Mouse (Mus musculus) liver, embryonic 16.5 days (tissue): ENCODE measurements around the gene Ten1. TPM values are rescaled to one million over a fixed set of nuclear protein-coding genes. Genes with fewer than 3 reads are reported as not detected.

ENCODE experiments used
- ATAC-seq: fragments of 200-750 bp; cut with Nextera tagmentation; 2 replicates; pipeline ENCODE4 v1.8.0; 2017; ENCODE audit warnings: low read depth, mild to moderate bottlenecking, moderate number of reproducible peaks, moderate library complexity
- H3K27ac ChIP-seq: fragments of 300-500 bp; sonication (generic); 2 replicates; pipeline ENCODE4 v1.5.1; 2014; ENCODE audit warnings: mild to moderate bottlenecking, low read length
- H3K27me3 ChIP-seq: fragments of 300-500 bp; sonication (generic); 2 replicates; pipeline ENCODE4 v1.6.1; 2014; ENCODE audit warnings: low read depth, low read length, mixed read lengths; ENCODE audit not compliant: control insufficient read depth, insufficient read depth
- H3K36me3 ChIP-seq: fragments of 300-500 bp; sonication (generic); 2 replicates; pipeline ENCODE4 v1.6.1; 2014; ENCODE audit warnings: mild to moderate bottlenecking; ENCODE audit not compliant: control insufficient read depth, insufficient read depth
- H3K4me1 ChIP-seq: fragments of 300-500 bp; sonication (generic); 2 replicates; pipeline ENCODE4 v1.6.1; 2014; ENCODE audit warnings: low read depth, low read length, mixed read lengths; ENCODE audit not compliant: control insufficient read depth
- H3K4me2 ChIP-seq: fragments of 300-500 bp; sonication (generic); 2 replicates; pipeline ENCODE4 v1.6.1; 2014; ENCODE audit warnings: low read depth, low read length, mixed read lengths
- H3K4me3 ChIP-seq: fragments of 300-500 bp; sonication (generic); 2 replicates; pipeline ENCODE4 v1.5.1; 2014; ENCODE audit warnings: low read depth, mild to moderate bottlenecking, low read length
- H3K9ac ChIP-seq: fragments of 300-500 bp; sonication (generic); 2 replicates; pipeline ENCODE4 v1.6.1; 2014; ENCODE audit warnings: low read depth, low read length
- H3K9me3 ChIP-seq: fragments of 300-500 bp; sonication (generic); replicated peaks from 2 replicates; pipeline ENCODE4 v1.6.1; 2016; ENCODE audit warnings: low read length; ENCODE audit not compliant: control insufficient read depth
- WGBS: fragments of 180-500 bp; shearing (Covaris S2); extraction: QIAGEN DNeasy Blood & Tissue Kit; methylation state at CpG from one replicate; pipeline ENCODE4 v1.1.7; 2014; ENCODE audit not compliant: insufficient replicate concordance; 5-methylcytosine and 5-hydroxymethylcytosine counted together
- polyA plus RNA-seq: library from polyadenylated mRNA; unstranded; fragments of >200 nt; fragmentation: Nextera tagmentation; extraction: Ambion mirVana; gene quantifications from 2 replicates; pipeline ENCODE4 v1.2.1, GENCODE M21; 2015

Ten1 gene
- polyA plus RNA-seq, 1 experiment from 2014 or later = 23.1 TPM

DNA sequence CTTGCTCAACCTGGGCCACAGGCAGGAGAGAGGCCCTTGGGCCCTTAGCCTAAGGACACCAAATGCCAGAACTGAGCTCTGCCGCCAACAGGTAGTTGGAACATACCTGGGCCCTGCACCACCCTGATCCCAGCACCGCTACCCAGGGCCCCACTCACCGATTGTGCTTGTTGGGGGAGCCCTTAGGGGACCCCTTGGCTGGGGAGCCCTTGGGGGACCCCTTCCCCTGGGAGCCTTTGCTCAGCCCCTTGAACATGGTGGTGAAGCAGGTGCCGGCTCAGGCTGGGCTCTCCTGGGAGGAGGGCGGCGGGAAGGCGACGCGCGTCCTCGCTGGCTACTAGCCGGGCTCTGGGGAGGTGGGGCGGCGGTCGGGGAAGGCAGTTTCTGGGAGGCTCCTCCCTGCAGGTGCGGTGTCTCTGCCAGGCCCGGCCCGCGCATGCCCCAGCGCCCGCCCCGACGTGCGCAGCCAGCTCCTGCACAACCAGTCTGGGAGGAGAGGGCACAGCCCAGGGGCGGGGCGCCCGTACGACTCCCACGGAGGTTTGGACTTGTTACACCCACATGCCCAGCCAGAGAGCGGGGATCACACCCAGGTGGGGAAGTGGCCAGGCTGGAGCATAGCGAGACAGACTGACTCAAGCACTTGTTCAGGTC is 39.2 kb downstream of the Ten1 start, which contains the start of gene Evpl:
Gene Evpl (minus strand): TSS at position 336 of the 654 bp plus-strand sequence.
- H3K27me3 ChIP-seq = peaks cover 10% of the 10 kb centered on the region
- no peaks in the 10 kb centered on the region for H3K36me3 ChIP-seq
- H3K4me1 ChIP-seq = peaks cover 4% of the 10 kb centered on the region
- no peak within 1 kb of the TSS for H3K27ac ChIP-seq
- no peak within 1 kb of the TSS for H3K9ac ChIP-seq
- peak within 1 kb of the TSS; percentile 1; the same call in 1 of the 2 replicates for H3K4me3 ChIP-seq
- no peaks in the 10 kb centered on the region for H3K9me3 ChIP-seq
- WGBS = 14% methylated on average over 31 of the region's 31 CpGs
- peak within 1 kb of the TSS; percentile 40 for H3K4me2 ChIP-seq
- ATAC-seq = peak; percentile 71

DNA sequence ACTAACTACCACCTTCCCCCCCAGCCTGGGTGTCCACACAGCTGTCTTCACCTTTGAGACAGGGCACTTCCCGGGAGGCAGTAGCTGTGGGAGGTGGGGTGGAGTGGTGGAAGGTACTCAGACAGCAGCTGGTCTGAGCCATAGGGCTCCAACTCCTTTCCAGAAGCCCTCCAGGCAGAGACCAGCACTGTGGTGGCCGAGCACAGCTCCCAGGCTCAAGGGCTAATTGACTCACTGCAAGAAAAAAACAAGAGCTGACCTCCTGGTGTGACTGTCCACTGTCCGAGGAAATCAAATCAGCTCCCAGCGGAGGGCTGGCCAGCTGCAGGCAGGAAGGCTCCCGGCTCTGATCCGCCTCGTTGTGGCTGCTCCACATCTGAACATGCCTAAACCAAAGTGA is 41.1 kb downstream of the Ten1 start:
- Histone ChIP-seq H3K27ac (no peak overlapping the region), H3K4me1 (peaks cover 4% of the 10 kb centered on the region), H3K4me3 (no peak overlapping the region), H3K4me2 (no peak overlapping the region), H3K9me3 (no peaks in the 10 kb centered on the region), H3K9ac (no peak overlapping the region), H3K36me3 (no peaks in the 10 kb centered on the region), H3K27me3 (peaks cover 10% of the 10 kb centered on the region)
- no peak for ATAC-seq
- WGBS = 59% methylated on average over 7 of the region's 7 CpGs

DNA sequence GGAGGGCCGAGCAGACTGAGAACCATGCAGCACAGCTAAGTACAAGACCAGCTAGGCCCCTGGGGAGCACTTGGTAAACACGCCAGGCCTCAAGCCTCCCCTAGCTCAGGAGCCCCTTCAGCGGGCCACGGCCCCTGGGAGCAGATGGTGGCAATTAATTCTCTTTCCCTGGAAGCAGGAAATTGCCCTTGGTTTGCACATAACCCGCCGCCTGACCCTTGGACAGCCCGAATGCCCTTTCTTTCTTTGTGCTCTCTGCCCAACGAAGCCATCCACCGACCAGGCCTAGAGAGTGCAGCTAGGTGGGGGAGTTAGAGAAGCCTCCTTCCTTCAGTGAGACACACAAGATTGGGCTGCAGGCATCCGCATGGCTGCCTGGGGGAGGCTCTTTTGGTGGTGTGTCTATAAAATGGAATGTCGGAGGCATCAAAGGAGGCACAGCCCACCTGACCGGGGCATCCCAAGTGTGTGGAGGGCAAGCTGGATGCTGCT is 43.1 kb downstream of the Ten1 start:
- no peaks in the 10 kb centered on the region for H3K9me3 ChIP-seq
- ATAC-seq = no peak

DNA sequence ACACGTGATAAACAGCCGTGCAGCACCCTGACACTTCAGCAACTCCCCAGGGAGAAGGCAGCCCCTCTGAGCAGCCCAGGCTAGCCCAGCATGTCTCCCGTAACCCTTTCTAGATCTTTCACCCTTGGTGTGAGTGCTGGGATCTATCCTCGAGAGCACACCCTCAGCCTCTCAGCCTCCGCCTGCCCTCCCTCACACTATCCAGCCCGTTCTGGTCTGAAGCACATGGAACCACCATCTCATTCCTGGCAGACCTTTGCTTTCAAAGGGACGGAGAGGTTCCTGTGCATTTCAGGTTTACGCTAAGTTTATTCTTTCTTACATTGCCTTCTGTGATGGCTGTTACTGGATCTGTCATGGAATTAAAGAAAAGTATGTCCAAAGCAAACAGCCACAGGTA is 45.9 kb downstream of the Ten1 start:
- H3K9me3 ChIP-seq = no peaks in the 10 kb centered on the region
- H3K36me3 ChIP-seq = peaks cover 38% of the 10 kb centered on the region
- H3K4me1 ChIP-seq = no peaks in the 10 kb centered on the region
- no peak overlapping the region for H3K27ac ChIP-seq
- no peak overlapping the region for H3K4me3 ChIP-seq
- no peaks in the 10 kb centered on the region for H3K27me3 ChIP-seq
- no peak for ATAC-seq
- no peak overlapping the region for H3K4me2 ChIP-seq
- WGBS = 79% methylated on average over 8 of the region's 8 CpGs
- no peak overlapping the region for H3K9ac ChIP-seq

More for the DNA sequence above, 43.1 kb downstream of the Ten1 start:
- 61% methylated on average over 12 of the region's 12 CpGs for WGBS
- H3K4me3 ChIP-seq = no peak overlapping the region
- no peak overlapping the region for H3K27ac ChIP-seq
- H3K36me3 ChIP-seq = peaks cover 16% of the 10 kb centered on the region
- peaks cover 10% of the 10 kb centered on the region for H3K27me3 ChIP-seq
- H3K4me2 ChIP-seq = no peak overlapping the region
- H3K4me1 ChIP-seq = peaks cover 4% of the 10 kb centered on the region
- no peak overlapping the region for H3K9ac ChIP-seq

DNA sequence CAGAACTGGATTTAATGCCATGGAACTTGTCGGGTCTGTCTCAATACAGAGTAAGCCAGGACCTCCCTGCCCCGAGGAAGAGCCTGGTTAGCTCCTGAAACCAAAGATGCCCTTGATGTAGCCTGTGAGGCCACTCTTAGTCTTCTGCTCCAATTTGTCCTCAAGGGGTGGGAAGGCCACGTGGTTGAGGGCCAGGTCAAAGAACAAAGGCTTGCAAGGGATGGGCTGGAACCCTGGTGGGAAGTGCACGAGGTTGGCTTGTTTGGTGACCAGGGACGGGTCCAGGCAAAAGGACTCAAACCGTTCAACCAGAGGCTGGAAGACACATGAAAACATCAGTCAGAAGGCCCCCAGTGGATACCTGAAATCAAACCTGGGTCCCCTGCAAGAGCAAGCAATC is 47.0 kb downstream of the Ten1 start:
- Histone ChIP-seq H3K36me3 (peaks cover 48% of the 10 kb centered on the region), H3K27me3 (no peaks in the 10 kb centered on the region)

DNA sequence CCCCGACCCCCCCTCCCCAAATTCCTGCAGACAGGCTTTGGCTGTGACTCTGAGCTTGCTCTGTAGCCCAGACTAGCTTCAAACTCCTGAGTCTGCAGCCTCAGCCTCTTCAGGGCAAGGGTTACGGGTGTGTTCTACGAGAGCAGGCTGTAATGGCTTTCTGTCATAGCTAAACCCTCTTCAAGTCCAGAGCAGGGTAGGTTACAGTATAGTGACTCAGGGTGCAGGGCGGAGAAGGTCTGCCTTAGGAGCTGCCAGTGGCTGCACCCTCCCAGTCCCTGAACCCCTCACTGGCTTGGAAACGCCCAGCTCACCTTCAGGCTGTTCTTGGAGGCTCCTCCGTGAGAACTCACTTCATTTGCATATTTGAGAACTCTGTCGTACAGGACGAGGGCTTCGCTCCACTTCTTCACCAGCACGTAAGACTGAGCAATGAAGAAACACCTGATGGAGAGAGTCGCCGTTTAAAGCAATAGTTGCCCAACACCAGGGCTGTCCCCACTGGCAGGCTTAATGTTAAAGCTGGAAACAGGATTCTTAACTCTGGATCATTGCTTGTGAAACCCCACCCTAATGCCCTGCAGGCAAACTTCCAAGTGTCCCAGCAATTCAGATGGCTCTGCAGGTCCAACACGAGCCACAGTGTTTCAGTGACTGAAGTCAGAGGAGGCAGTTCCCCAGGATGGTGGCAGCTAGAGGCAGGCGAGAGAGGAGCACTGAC is 49.0 kb downstream of the Ten1 start:
- H3K4me3 ChIP-seq = no peak overlapping the region
- no peaks in the 10 kb centered on the region for H3K27me3 ChIP-seq
- H3K4me1 ChIP-seq = no peaks in the 10 kb centered on the region
- H3K27ac ChIP-seq = no peak overlapping the region
- no peaks in the 10 kb centered on the region for H3K9me3 ChIP-seq
- ATAC-seq = no peak
- no peak overlapping the region for H3K4me2 ChIP-seq
- WGBS = 69% methylated on average over 14 of the region's 14 CpGs
- peaks cover 60% of the 10 kb centered on the region for H3K36me3 ChIP-seq
- no peak overlapping the region for H3K9ac ChIP-seq

More for the DNA sequence above, 47.0 kb downstream of the Ten1 start:
- Histone ChIP-seq H3K4me2 (no peak overlapping the region), H3K9me3 (no peaks in the 10 kb centered on the region), H3K27ac (no peak overlapping the region), H3K9ac (no peak overlapping the region), H3K4me3 (no peak overlapping the region), H3K4me1 (no peaks in the 10 kb centered on the region)
- 68% methylated on average over 6 of the region's 6 CpGs for WGBS
- ATAC-seq = no peak

DNA sequence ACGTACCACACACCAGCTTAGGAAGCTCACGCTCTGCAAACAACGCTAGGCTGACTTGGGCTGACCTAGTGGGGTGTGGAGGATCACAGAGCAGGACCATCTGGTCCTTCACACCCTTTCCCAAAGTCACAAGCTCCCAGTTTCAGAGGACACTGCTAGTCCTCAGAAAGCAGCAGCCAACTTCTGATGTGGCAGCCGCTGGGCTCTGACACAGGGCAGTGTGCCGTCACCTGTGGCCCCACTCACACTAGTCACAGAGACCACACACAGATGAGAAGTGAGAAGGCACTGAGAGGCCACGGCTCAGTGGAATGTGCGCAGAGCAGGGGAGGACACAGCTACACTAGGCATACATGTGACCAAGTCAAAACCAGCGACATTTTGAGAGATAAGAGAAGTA is 52.2 kb downstream of the Ten1 start:
- H3K4me3 ChIP-seq = no peak overlapping the region
- H3K9me3 ChIP-seq = no peaks in the 10 kb centered on the region
- no peaks in the 10 kb centered on the region for H3K27me3 ChIP-seq
- no peak overlapping the region for H3K27ac ChIP-seq
- H3K9ac ChIP-seq = no peak overlapping the region
- H3K4me1 ChIP-seq = peaks cover 4% of the 10 kb centered on the region; the same call in 1 of the 2 replicates
- H3K36me3 ChIP-seq = peaks cover 68% of the 10 kb centered on the region
- H3K4me2 ChIP-seq = no peak overlapping the region
- ATAC-seq = no peak
- 81% methylated on average over 8 of the region's 8 CpGs for WGBS

DNA sequence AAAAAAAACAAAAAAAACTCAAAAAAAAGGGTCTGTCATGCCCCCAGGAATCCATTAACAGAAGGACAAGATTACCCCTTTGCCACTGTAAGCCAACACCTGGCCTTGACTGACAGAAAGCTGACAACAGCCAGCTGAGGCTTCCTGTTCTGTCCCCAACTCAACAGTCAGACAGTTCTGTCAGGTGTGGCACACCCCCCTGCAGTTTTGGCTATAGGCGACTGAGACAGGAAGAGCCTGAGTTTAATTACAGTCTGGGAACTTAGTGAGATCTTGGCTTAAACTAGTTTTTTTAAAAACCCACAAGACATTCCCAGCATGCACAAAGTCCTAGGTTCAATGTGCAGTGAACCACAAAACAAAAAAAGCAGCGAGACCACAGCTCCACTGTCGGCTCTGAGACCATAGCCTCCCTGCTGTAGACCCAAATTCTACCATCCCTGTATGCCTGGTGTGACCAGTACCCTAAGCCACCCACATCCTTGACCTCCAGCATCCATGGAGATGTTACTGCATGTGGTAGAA is 54.5 kb downstream of the Ten1 start:
- Histone ChIP-seq H3K36me3 (peaks cover 48% of the 10 kb centered on the region), H3K4me3 (no peak overlapping the region), H3K27me3 (no peaks in the 10 kb centered on the region), H3K4me2 (no peak overlapping the region), H3K4me1 (peaks cover 4% of the 10 kb centered on the region; the same call in 1 of the 2 replicates), H3K27ac (no peak overlapping the region), H3K9me3 (no peaks in the 10 kb centered on the region), H3K9ac (no peak overlapping the region)
- 57% methylated on average over 3 of the region's 3 CpGs for WGBS
- no peak for ATAC-seq

DNA sequence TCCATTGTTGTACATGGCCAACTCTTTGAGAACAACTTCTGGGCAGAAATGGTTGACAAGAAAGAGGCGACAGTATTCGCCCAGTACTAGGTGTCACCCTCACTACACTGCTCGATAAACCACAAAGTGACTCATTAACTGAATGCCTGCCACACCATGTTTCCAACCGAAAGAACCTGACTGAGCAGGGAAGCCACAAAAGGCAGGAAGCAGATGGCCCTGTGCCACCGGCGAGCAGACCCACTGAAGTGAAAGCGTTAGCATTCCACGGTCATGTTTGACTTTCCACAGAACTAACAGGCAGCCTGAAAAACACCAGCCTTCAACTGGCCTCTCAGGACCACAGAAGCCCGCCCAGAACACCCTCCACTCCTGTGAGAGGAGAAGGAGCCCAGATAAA is 56.0 kb downstream of the Ten1 start:
- Histone ChIP-seq H3K9me3 (no peaks in the 10 kb centered on the region), H3K27me3 (no peaks in the 10 kb centered on the region), H3K36me3 (peaks cover 48% of the 10 kb centered on the region), H3K4me3 (no peak overlapping the region), H3K4me2 (no peak overlapping the region), H3K4me1 (peaks cover 5% of the 10 kb centered on the region; the same call in 1 of the 2 replicates), H3K27ac (peak overlapping the region; percentile 22; the same call in 1 of the 2 replicates), H3K9ac (no peak overlapping the region)
- WGBS = 33% methylated on average over 9 of the region's 9 CpGs
- ATAC-seq = no peak
